Mouse (Mus musculus) ES-E14 (cell line): ENCODE measurements around the gene Lad1. TPM values are rescaled to one million over a fixed set of nuclear protein-coding genes. Genes with fewer than 3 reads are reported as not detected.

Experiments
- DNase-seq: peaks from one replicate; pipeline ENCODE4 v3.0.0-alpha.2; 2013; ENCODE audit warnings: low read depth, low spot score
- H3K27ac ChIP-seq: 2 replicates; pipeline ENCODE4 v1.5.1; 2012; ENCODE audit warnings: low read depth, mild to moderate bottlenecking, low read length, moderate library complexity, mixed read lengths; ENCODE audit not compliant: poor library complexity, insufficient read depth, severe bottlenecking
- H3K36me3 ChIP-seq: 2 replicates; pipeline ENCODE4 v1.6.1; 2012; ENCODE audit warnings: mild to moderate bottlenecking, low read length, moderate library complexity, mixed read lengths; ENCODE audit not compliant: control insufficient read depth, poor library complexity, insufficient read depth, severe bottlenecking
- H3K4me1 ChIP-seq, 2 experiments: fragments of 150-350 bp in 1 of 2; sonication (generic) in 1 of 2; 2 replicates each; pipeline ENCODE4 v1.6.1; 2012; ENCODE audit warnings: low read length in 2 of 2, mild to moderate bottlenecking in 1 of 2, mixed read lengths in 1 of 2; ENCODE audit not compliant: control insufficient read depth in 2 of 2, insufficient read depth in 2 of 2, poor library complexity in 1 of 2
- H3K4me3 ChIP-seq, 2 experiments: fragments of 150-350 bp in 1 of 2; sonication (generic) in 1 of 2; 2 replicates each; pipeline ENCODE4 v1.5.1; 2012; ENCODE audit warnings: low read length in 2 of 2, low read depth in 1 of 2, mild to moderate bottlenecking in 1 of 2, mixed read lengths in 1 of 2; ENCODE audit not compliant: insufficient read depth in 1 of 2, poor library complexity in 1 of 2, severe bottlenecking in 1 of 2
- H3K9ac ChIP-seq: 2 replicates; pipeline ENCODE4 v1.6.1; 2012; ENCODE audit warnings: low read depth, mild to moderate bottlenecking, low read length, mixed read lengths; ENCODE audit not compliant: poor library complexity, insufficient read depth, severe bottlenecking
- H3K9me3 ChIP-seq: fragments of 150-350 bp; sonication (generic); 2 replicates; pipeline ENCODE4 v1.6.1; 2012; ENCODE audit warnings: low read depth, mild to moderate bottlenecking, low read length; ENCODE audit not compliant: control insufficient read depth, insufficient read depth
- CHD2 ChIP-seq: IDR thresholded peaks from 2 replicates; pipeline ENCODE4 v1.6.1; 2014; ENCODE audit warnings: mild to moderate bottlenecking, low read depth, low read length, inconsistent platforms
- HCFC1 ChIP-seq: IDR thresholded peaks from 2 replicates; pipeline ENCODE4 v1.6.1; 2012; ENCODE audit warnings: low read length, inconsistent platforms, borderline replicate concordance; ENCODE audit not compliant: insufficient read depth
- MAFK ChIP-seq: IDR thresholded peaks from 2 replicates; pipeline ENCODE4 v1.6.1; 2014; ENCODE audit warnings: mild to moderate bottlenecking, low read depth, low read length, inconsistent platforms; ENCODE audit not compliant: insufficient read depth
- ZC3H11A ChIP-seq: IDR thresholded peaks from 2 replicates; pipeline ENCODE4 v1.6.1; 2012; ENCODE audit warnings: low read depth, mild to moderate bottlenecking, inconsistent platforms, low read length, borderline replicate concordance
- ZNF384 ChIP-seq: IDR thresholded peaks from 2 replicates; pipeline ENCODE4 v1.6.1; 2012; ENCODE audit warnings: low read depth, low read length, inconsistent platforms
- in situ Hi-C, 2 experiments: fragments of 600-800 bp; cut with MboI; formaldehyde crosslinking; loops; one replicate each; pipeline ENCODE4 v1.15.1; 2025; ENCODE audit warnings: low sequenced_read_pairs in 2 of 2, inconsistent platforms in 1 of 2; ENCODE audit not compliant: unreplicated experiment in 2 of 2
- total RNA-seq: library from RNA; depleted of rRNA; stranded (reverse); fragments of 300-350 nt; gene quantifications from 2 replicates; pipeline ENCODE4 v1.2.3, GENCODE M21; 2012

The Lad1 gene
- total RNA-seq, 1 experiment, result 5.2 TPM

DNA sequence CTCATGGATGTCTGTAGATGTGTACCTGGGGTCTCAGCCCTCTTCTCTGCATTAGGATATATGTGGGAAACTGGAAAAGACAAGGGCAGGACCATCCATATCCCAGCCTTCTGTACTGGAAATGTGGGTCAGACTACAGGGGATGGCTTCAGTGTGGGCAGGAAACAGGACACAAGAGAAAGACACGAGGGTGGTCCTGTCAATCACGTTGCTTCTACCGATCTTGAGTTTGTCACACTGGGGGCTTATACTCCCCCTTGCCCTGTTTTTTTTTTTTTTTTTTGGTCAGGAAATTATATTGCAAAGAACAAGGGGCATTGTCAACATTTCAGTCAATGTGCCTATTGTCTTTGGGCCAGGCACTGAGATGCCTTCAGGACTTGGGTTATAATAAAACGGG is 20.2 kb downstream of the Lad1 start:
- Histone ChIP-seq H3K27ac (no peak overlapping the region), H3K36me3 (no peaks in the 10 kb centered on the region), H3K9me3 (no peaks in the 10 kb centered on the region), H3K4me3 (no peak overlapping the region), H3K9ac (no peak overlapping the region), H3K4me1 (peaks cover 0 to 2% of the 10 kb centered on the region in 2 experiments; a peak in 1 of 4 replicates)
- in situ Hi-C loops, result no loop called here
- TF ChIP-seq ZC3H11A (no peak), MAFK (no peak), HCFC1 (no peak), CHD2 (no peak), ZNF384 (no peak)
- DNase-seq, result no peak

DNA sequence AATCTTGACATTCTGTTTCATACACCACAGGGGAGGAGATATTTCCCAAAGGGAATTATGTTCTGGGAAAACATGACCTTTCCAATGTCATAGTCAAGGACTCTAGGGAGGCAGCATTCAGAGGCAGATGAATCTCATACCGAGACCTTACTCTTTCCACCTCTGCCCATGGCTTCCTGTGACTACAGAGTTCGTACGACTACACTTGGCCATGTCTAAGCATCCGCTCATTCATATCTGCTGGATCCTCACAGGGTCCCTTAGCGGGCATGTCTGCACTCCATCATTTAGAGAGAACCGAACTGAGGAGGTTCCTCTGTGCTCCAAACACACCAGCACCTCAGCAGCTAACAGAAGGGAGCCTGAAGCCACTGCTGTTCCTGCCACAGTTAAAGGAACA is 20.7 kb downstream of the Lad1 start:
- peaks cover 0 to 2% of the 10 kb centered on the region in 2 experiments; a peak in 1 of 4 replicates for H3K4me1 ChIP-seq
- H3K36me3 ChIP-seq, result no peaks in the 10 kb centered on the region
- H3K9me3 ChIP-seq, result no peaks in the 10 kb centered on the region
- no peak overlapping the region for H3K27ac ChIP-seq
- TF ChIP-seq ZNF384 (no peak), ZC3H11A (no peak), HCFC1 (no peak), CHD2 (no peak), MAFK (no peak)
- H3K4me3 ChIP-seq, result no peak overlapping the region
- in situ Hi-C loops, result no loop called here
- H3K9ac ChIP-seq, result no peak overlapping the region
- DNase-seq, result no peak

DNA sequence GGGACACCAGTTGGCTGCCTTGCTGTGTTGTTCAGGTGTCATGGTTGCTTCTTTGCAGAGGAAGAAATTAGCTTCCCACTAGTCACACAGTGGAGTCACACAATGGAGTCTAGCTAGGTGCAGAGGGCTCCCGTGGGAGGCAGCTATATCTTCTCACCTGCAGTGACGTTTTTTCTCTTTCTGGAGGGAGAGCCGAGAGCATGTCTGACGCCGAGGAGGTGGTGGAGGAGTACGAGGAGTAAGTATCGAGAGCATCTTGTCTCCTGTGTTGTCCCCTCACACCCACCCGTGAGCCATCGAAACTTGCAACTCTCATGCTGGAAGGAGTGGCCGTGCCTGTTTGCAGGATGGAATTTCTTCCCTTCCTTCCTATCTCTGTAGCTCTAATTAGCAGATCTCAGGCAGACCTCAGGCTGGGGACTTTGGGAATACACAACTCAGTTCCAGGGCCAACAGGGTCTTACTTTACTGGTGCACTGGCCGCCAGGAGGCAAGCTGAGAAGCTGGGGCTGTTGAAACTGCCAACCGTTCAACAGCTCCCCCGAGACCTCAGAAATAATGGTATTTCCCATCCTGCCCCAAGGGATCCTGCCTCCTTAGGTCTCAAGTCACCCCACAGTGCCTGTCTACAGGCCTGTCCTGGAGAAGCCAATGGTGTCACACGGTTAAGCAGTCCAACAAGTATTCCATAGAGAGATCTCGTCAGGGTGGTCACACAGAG is 22.4 kb downstream of the Lad1 start:
- H3K9me3 ChIP-seq, result no peaks in the 10 kb centered on the region
- peaks cover 0 to 2% of the 10 kb centered on the region in 2 experiments; a peak in 1 of 4 replicates for H3K4me1 ChIP-seq
- no peak overlapping the region for H3K9ac ChIP-seq
- in situ Hi-C loops, result no loop called here
- H3K36me3 ChIP-seq, result no peaks in the 10 kb centered on the region
- no peak for DNase-seq
- H3K4me3 ChIP-seq, result no peak overlapping the region
- TF ChIP-seq MAFK, result no peak
- no peak for TF ChIP-seq CHD2
- TF ChIP-seq ZC3H11A, result no peak
- TF ChIP-seq HCFC1, result no peak
- no peak for TF ChIP-seq ZNF384
- no peak overlapping the region for H3K27ac ChIP-seq

DNA sequence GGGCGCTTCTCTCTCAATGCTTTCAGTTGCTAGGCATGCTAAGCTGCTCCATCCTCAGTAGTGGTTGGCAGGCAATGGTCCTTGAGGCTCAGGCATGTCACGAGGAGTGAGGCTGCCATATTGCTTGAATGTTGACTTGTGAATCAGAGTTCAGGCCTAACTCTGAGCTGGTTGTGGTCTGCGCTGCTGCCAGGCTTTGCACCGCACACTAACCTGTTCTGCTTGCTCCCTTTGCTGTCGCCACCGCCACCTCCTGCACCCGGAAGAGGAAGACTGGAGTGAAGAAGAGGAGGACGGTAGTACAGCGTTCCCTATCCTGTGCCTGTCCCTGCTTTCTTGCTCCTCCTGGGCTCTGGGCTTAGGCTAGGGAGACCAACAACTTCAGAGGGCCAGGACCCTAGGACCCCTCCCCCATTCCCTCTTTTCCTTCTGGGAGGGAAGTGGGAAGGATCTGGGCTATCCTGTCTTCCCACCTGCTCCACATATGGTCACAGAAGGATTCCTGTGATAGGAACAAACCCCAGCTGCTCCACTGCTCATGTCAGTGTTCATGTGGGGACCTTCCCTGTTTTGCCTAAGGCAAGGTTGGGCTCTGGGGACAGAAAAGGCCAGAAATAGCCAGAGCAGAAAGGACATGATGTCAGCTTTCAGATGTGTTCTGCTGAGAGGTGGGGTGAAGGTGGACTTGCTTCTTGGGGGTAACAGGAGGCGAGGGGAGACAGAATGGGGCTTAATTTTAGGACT is 25.3 kb downstream of the Lad1 start:
- H3K4me3 ChIP-seq, result no peak overlapping the region

More for the DNA sequence above, 25.3 kb downstream of the Lad1 start:
- in situ Hi-C loops, result no loop called here
- no peaks in the 10 kb centered on the region for H3K4me1 ChIP-seq
- H3K9ac ChIP-seq, result no peak overlapping the region
- H3K9me3 ChIP-seq, result no peaks in the 10 kb centered on the region
- H3K36me3 ChIP-seq, result no peaks in the 10 kb centered on the region
- TF ChIP-seq ZNF384, result no peak
- TF ChIP-seq CHD2, result no peak
- no peak for TF ChIP-seq HCFC1
- no peak for TF ChIP-seq MAFK
- TF ChIP-seq ZC3H11A, result no peak
- no peak overlapping the region for H3K27ac ChIP-seq
- DNase-seq, result no peak
